Mouse (Mus musculus) ES-Bruce4 (cell line): ENCODE data around the gene Bcat2. TPM values are rescaled to one million over a fixed set of nuclear protein-coding genes. Genes with fewer than 3 reads are reported as not detected.
A peak's percentile ranks its signal among the peaks of the same experiment; 100 is the strongest.

Source experiments
- H3K27ac ChIP-seq: 2 replicates; pipeline ENCODE4 v1.5.1; 2012; ENCODE audit warnings: low read length, inconsistent platforms; ENCODE audit not compliant: insufficient read depth
- H3K27me3 ChIP-seq: 2 replicates; pipeline ENCODE4 v1.6.1; 2012; ENCODE audit warnings: mild to moderate bottlenecking, low read length, inconsistent platforms; ENCODE audit not compliant: control insufficient read depth, poor library complexity, insufficient read depth, severe bottlenecking
- H3K36me3 ChIP-seq: 2 replicates; pipeline ENCODE4 v1.6.1; 2012; ENCODE audit warnings: inconsistent platforms, mild to moderate bottlenecking, low read length, moderate library complexity; ENCODE audit not compliant: control insufficient read depth, poor library complexity, insufficient read depth, severe bottlenecking
- H3K4me1 ChIP-seq: one replicate; pipeline ENCODE4 v1.8.1; 2011; ENCODE audit warnings: low read length; ENCODE audit not compliant: control insufficient read depth, insufficient read depth
- H3K4me3 ChIP-seq: 2 replicates; pipeline ENCODE4 v1.5.1; 2011; ENCODE audit warnings: low read depth, mild to moderate bottlenecking, low read length
- H3K9ac ChIP-seq: 2 replicates; pipeline ENCODE4 v1.6.1; 2012; ENCODE audit warnings: low read depth, mild to moderate bottlenecking, inconsistent platforms; ENCODE audit not compliant: poor library complexity, severe bottlenecking
- H3K9me3 ChIP-seq: replicated peaks from 2 replicates; pipeline ENCODE4 v1.6.1; 2012; ENCODE audit warnings: mild to moderate bottlenecking, low read length, inconsistent platforms; ENCODE audit not compliant: control insufficient read depth, poor library complexity, insufficient read depth, severe bottlenecking
- CTCF ChIP-seq: IDR thresholded peaks from one replicate; pipeline ENCODE4 v1.8.1; 2011; ENCODE audit warnings: low read depth, low read length
- EP300 ChIP-seq: IDR thresholded peaks from 2 replicates; pipeline ENCODE4 v1.6.1; 2011; ENCODE audit warnings: low read depth, low read length; ENCODE audit not compliant: insufficient read depth
- POLR2A ChIP-seq: IDR thresholded peaks from one replicate; pipeline ENCODE4 v1.8.1; 2011; ENCODE audit warnings: low read length; ENCODE audit not compliant: insufficient read depth
- polyA plus RNA-seq: library from polyadenylated mRNA; stranded (reverse); fragments of >200 nt; gene quantifications from 2 replicates; pipeline ENCODE4 v1.2.4, GENCODE M21; 2011; ENCODE audit warnings: low read depth; ENCODE audit not compliant: missing spikeins, insufficient read depth, insufficient read length

Gene Bcat2
- polyA plus RNA-seq, 1 experiment, result 104 TPM

- H3K9ac ChIP-seq, result peak overlapping the region; percentile 77; the same call in 1 of the 2 replicates
- H3K36me3 ChIP-seq, result no peaks in the 10 kb centered on the region
- no peaks in the 10 kb centered on the region for H3K27me3 ChIP-seq
- H3K27ac ChIP-seq, result peak overlapping the region; percentile 90
- peaks cover 4% of the 10 kb centered on the region for H3K4me1 ChIP-seq
- TF ChIP-seq CTCF, result no peak
- TF ChIP-seq EP300, result no peak
- no peak for TF ChIP-seq POLR2A
- H3K9me3 ChIP-seq, result no peaks in the 10 kb centered on the region
- H3K4me3 ChIP-seq, result peak overlapping the region; percentile 19; the same call in 1 of the 2 replicates
Measured at GRCm38 (mm10) chr7:45568601-45569473, 1.1 kb upstream of the Bcat2 start.

- Histone ChIP-seq H3K27me3 (no peaks in the 10 kb centered on the region), H3K9me3 (no peaks in the 10 kb centered on the region), H3K4me3 (peak overlapping the region; percentile 29; the same call in 1 of the 2 replicates), H3K27ac (peak overlapping the region; percentile 90), H3K9ac (peak overlapping the region; percentile 77), H3K4me1 (peaks cover 13% of the 10 kb centered on the region), H3K36me3 (peaks cover 13% of the 10 kb centered on the region)
- TF ChIP-seq CTCF, result no peak
- TF ChIP-seq EP300, result no peak
- no peak for TF ChIP-seq POLR2A
Measured at GRCm38 (mm10) chr7:45571966-45572365, 2.0 kb downstream of the Bcat2 start.

GRCm38 (mm10) chr7:45573954-45574353 lies 4.0 kb downstream of the Bcat2 start:
- Histone ChIP-seq H3K36me3 (peaks cover 19% of the 10 kb centered on the region), H3K9me3 (no peaks in the 10 kb centered on the region), H3K4me1 (peaks cover 17% of the 10 kb centered on the region), H3K27ac (peak overlapping the region; percentile 100), H3K9ac (0 out of 2 replicates have a peak overlapping the region, but pooled peaks have one; percentile 77), H3K4me3 (no peak overlapping the region), H3K27me3 (no peaks in the 10 kb centered on the region)
- TF ChIP-seq EP300 (no peak), POLR2A (no peak), CTCF (no peak)

GRCm38 (mm10) chr7:45574472-45575379 lies 4.8 kb downstream of the Bcat2 start:
- H3K27me3 ChIP-seq, result no peaks in the 10 kb centered on the region
- H3K27ac ChIP-seq, result peak overlapping the region; percentile 100
- H3K36me3 ChIP-seq, result peaks cover 19% of the 10 kb centered on the region
- peaks cover 17% of the 10 kb centered on the region for H3K4me1 ChIP-seq
- H3K9ac ChIP-seq, result peak overlapping the region; percentile 57
- H3K4me3 ChIP-seq, result peak overlapping the region; percentile 24
- no peaks in the 10 kb centered on the region for H3K9me3 ChIP-seq
- TF ChIP-seq CTCF, result no peak
- peak; percentile 84 for TF ChIP-seq EP300

GRCm38 (mm10) chr7:45585923-45586322 lies 16.0 kb downstream of the Bcat2 start:
- Histone ChIP-seq H3K9ac (no peak overlapping the region), H3K4me3 (no peak overlapping the region), H3K4me1 (no peaks in the 10 kb centered on the region), H3K9me3 (no peaks in the 10 kb centered on the region), H3K27me3 (no peaks in the 10 kb centered on the region), H3K36me3 (peaks cover 28% of the 10 kb centered on the region), H3K27ac (no peak overlapping the region)
- TF ChIP-seq CTCF (no peak), POLR2A (no peak), EP300 (no peak)
